Mouse (Mus musculus): Measurements from ENCODE around the gene Tmem63a.
A peak's percentile ranks its signal among the peaks of the same experiment; 100 is the strongest.
"Not testable (repeated sequence)": the region's sequence is repeated elsewhere in the genome, so short reads cannot be mapped to it uniquely, and the experiment has no call there.

Tmem63a gene

DNA sequence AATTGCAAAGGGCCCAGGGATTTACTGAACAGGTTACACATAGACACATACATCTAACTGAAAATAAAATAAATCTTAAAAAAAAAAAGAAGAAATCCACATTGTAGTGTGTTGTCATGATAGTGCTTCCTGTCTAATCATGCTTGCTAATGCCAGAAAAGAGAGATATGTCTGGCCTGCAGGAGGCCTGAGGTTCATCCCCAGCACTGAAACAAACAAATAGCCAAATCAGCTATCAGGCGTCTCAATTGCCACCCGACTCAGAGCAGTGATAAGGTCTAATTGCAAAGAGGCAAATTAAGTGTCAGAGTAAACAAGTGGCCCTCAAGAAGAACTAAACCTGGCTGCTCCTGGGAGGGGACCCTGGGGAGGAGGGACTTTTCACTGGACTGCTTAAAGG, 12.5 kb upstream of the Tmem63a start:
- no peak for DNase-seq

- DNase-seq: no peak
Observed at GRCm38 (mm10) chr1:180931106-180931505, 11.0 kb upstream of the Tmem63a start.

GRCm38 (mm10) chr1:180933659-180934058, 8.5 kb upstream of the Tmem63a start:
- DNase-seq: no peak

GRCm38 (mm10) chr1:180934467-180935419, 7.4 kb upstream of the Tmem63a start, which contains the start of gene Lefty1:
TSS of gene Lefty1 (plus strand) at chr1:180935022.
- no peak for DNase-seq

DNA sequence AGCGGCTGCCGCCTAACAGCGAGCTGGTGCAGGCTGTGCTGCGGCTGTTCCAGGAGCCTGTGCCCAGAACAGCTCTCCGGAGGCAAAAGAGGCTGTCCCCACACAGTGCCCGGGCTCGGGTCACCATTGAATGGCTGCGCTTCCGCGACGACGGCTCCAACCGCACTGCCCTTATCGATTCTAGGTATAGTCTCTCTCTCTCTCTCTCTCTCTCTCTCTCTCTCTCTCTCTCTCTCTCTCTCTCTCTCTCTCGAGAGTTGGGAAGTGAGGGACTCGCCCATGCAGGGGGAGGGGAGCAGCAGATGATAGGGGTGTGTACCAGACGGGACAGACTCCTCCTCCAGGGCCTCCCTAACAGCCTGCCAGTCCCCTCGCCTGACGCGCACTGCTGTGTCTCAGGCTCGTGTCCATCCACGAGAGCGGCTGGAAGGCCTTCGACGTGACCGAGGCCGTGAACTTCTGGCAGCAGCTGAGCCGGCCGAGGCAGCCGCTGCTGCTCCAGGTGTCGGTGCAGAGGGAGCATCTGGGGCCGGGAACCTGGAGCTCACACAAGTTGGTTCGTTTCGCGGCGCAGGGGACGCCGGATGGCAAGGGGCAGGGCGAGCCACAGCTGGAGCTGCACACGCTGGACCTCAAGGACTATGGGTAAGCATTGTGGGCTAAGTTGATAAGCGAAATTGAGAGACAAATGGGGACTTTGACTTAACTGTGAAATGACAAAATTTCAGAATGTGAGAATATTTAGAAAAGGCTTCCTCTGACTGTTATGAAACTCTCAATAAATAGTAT, 5.3 kb upstream of the Tmem63a start:
- peak; percentile 49 to 70 for DNase-seq

DNA sequence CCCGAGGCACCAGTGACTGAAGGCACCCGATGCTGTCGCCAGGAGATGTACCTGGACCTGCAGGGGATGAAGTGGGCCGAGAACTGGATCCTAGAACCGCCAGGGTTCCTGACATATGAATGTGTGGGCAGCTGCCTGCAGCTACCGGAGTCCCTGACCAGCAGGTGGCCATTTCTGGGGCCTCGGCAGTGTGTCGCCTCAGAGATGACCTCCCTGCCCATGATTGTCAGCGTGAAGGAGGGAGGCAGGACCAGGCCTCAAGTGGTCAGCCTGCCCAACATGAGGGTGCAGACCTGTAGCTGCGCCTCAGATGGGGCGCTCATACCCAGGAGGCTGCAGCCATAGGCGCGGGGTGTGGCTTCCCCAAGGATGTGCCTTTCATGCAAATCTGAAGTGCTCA, 4.5 kb upstream of the Tmem63a start:
- DNase-seq: not testable (repeated sequence)

DNA sequence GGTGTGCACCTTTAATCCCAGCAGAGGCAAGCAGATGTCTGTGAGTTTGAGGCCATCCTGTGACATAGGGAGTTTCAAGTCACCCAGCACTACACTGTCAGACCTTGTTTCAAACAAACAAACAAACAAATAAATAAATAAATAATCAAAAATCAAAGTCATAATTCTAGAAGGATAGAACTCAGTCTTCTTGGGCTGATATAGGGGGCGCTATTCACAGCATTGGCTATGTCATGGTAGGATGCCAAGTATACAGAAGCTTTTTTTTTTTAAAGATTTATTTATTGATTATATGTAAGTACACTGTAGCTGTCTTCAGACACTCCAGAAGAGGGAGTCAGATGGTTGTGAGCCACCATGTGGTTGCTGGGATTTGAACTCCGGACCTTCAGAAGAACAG, 3.4 kb upstream of the Tmem63a start:
- DNase-seq: not testable (repeated sequence)

GRCm38 (mm10) chr1:180940776-180941460, 1.2 kb upstream of the Tmem63a start:
- no peak for DNase-seq

- DNase-seq: no peak
Observed at GRCm38 (mm10) chr1:180941726-180942125, 418 bp upstream of the Tmem63a start.

GRCm38 (mm10) chr1:180943032-180943644, 994 bp downstream of the Tmem63a start:
- DNase-seq: no peak

DNA sequence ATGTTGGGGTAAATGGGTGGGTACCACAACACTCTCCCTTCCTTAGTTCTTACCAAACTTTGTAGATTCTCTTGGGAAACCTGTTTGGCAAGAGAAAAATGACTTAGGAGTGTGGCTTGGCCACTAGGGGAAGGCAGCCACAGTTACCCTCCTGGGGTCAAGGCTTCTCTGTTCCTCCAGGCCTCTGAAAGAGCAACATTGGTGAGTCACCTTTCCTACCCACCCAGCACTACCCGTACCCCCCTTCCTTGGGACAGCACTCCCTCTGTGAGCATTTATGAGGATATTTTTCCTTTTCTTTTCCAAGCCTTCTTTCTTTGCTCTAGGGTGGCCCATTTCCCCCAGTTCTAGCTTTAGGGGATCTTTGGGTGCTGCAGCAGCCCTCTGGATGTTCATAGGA, 1.8 kb downstream of the Tmem63a start:
- no peak for DNase-seq

DNA sequence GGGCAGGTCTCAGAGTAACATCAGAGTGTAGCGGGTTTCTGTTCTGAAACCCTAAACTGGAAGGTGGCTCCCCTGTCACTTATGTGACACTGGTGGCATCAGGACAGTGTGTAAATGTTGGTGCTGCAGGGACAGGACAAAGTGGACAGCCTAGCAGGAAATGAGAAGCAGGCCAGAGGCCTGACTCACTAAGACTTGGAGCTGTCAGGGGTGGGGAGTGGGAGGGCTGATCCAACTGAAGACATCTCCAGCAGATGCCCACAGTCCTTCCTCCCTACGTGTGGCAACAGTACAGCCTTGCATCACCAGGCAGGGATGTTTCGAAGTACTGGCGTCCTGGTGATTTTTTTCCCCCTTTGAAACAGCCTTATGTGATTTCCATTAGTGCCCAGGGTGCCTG, 2.4 kb downstream of the Tmem63a start:
- no peak for DNase-seq

DNA sequence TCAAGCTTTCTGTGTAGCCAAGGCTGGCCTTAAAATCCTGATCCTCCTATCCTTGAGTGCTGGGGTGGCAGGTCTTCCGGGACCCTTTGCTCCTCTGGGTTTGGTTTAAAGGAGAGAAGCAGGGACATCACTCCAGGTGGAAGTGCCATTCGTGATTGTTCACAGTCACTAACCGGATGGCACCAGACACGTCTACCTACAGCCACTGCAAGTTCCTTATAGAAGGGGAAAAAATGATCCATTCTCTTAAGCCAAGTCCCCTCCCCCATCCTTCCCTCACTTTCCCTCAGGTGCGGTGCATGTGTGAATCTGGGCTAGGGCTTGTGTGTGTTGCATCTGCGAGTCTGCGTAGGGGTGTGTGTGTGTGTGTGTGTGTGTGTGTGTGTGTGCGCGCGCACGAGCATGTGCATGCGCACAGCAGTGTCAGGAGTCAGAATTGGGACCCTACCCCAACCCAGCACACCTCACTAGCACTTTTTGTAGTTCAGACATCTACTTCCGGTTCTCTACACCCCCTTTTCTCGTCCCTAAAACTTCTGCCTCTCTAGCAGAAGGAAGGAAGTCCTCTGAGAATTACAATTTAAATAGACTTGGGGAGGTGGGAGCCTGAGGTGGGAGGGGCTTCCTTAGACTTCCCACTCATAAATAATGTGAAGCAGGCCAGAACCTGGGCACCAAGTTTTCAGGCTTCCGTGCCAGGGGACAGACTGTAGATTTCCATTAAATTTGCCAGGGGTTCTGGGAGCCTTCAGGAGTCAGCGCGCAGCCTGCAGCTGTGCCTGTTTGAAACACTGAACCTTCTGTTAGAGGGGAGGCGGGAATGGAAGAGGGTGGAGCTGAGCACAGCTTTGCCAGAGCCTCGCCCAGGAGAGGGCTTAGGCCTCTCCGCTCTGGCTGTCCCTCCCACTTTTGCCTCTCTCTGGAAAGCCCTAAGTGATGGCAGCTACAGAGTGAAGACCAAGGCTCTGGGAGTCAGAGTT, 3.1 kb downstream of the Tmem63a start:
- peak; percentile 69 to 78 for DNase-seq

GRCm38 (mm10) chr1:180946448-180946847, 4.3 kb downstream of the Tmem63a start:
- no peak for DNase-seq

DNA sequence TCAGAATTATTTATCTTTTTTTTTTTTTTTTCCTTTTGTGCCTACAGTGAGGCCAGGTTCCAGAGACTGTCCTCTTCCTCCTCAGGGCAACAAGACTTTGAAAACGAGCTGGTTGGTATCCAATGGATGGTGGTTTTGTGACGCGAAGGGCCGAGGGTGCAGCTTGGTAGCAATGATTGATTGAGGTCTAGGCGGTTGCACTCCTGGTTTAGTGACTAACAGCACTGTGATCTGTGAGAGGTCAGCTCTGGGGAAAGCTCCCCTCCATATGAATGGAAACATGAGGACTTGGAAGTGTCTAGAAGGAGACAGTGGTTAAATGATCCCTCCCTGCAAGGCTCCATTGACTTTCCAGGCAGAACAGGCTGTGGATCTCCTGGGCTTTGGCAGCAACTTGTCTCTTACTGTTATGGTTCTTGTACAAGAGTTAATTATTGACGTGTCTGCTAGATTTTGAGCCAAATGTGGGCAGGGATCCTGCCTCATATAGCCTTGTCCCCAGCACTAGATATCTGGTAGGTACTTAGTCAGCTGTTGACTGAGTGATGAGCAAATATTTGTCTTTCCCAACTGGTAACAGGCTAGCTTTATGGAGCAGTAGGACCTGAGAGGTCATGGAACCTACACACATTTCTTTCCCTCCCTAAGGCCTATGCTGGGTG, 10.1 kb downstream of the Tmem63a start:
- no peak for DNase-seq

DNA sequence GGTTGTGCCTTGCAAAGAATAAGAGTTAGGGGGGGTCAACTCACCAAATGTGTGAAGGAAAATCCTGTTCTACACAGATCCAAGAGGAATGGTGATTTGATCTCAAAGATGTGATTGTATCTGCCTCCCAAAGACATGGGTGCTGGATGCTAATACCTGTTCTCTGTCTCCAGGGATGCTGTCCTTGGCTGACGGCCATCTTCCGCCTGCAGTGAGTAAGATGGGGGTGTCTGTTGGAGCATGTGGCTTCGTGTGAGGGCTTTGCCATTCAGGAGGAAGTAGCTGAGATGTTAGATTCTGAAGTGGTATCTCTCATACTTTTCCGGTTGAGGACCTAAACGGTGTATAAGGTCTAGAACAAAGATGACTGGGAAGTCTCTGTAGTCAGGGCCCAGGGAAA, 10.7 kb downstream of the Tmem63a start:
- no peak for DNase-seq

DNA sequence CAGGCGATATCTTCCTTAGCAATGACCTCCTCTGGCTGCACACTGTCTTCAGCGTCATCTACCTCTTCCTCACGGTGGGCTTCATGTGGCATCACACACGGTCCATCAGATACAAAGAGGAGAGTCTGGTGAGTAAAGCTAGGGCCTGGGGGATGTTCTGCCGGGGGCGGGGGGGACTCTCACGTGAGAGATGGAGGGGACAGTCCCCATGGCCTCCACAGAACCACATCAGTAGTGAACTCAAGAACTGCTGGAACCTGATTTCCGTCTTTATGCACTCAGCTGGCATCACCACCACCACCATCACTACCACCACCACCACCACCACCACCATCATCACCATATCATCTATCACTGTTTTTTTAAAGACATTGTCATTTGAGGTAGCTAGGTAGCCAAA, 14.3 kb downstream of the Tmem63a start:
- DNase-seq: no peak

- DNase-seq: peak; percentile 62 to 69
Observed at GRCm38 (mm10) chr1:180956973-180957381, 14.8 kb downstream of the Tmem63a start.

DNA sequence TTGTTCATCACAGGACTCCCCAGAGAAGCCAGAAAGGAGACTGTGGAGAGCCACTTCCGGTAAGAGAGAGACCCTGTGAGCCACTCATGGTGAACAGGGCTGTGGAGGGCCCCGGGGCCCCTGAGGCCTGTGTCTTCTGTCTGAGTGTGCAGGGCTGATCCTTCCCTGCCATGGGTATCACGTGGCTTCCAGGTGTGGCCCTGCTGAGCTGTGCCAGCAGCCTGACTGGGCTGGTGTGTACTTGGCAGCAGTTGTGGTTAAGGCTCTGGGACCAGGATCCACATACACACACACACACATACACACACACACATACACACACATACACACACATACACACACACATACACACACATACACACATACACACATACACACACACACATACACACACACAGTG, 15.8 kb downstream of the Tmem63a start:
- DNase-seq: no peak

DNA sequence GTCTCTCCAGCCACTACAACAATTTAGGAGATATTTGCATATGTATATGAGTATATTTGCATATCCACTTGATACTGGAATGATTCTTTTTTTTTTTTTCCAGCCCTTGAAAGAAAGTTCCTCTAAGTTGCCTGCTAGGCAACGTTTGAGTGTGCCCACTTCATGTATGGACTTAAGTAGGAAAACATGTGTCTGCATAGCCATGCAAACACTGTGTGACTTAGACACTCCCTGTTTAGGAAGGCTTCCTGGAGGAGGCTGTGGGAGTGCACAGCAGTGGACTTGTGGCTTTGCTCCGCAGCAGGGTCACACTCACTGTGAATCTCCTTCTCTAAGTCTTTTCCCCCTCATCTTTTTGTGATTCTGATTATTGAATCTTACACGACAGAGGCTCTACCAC, 16.7 kb downstream of the Tmem63a start:
- DNase-seq: no peak

DNA sequence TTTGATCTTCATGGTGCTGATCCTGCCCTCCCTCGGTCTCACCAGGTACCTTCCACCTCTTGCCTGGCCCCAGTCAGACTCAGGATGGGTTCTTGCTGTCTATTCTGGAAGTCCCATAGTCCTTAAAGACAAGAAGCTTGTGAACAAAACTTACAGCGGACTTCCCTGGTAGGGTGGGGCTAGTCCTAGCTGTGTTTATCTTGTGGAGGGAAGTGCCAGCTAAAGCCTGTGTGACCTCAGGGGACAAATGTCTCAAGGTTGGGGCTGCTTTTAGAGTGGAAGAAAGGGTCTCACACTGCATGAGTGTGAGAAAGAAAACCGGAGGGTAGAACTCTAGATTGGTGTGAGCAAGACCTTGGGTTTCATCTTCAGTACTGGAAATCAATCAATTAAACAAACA, 23.6 kb downstream of the Tmem63a start:
- DNase-seq: no peak

All from kidney, postnatal 4 days (tissue).